20 mouse cellular contexts compared by ENCODE assay signal in genomic region chr6:32326406-32326805, GRCm38 (mm10).
"Had no signal": no experiment of that assay in that cellular context is flagged by ENCODE, and none has a peak within 500 bp of the region (broad histone marks: within the 10 kb centered on the region; RNA-seq: fewer than 3 reads in every experiment).

No protein-coding gene starts in this region.

- H3K9me3 ChIP-seq: heart, embryonic 12.5 days; heart, embryonic 13.5 days; heart, embryonic 15.5 days; hindbrain, embryonic 10.5 days; hindbrain, embryonic 12.5 days; hindbrain, embryonic 13.5 days; hindbrain, embryonic 15.5 days; intestine, embryonic 15.5 days; kidney, embryonic 15.5 days had no signal

- H3K27ac ChIP-seq: heart, embryonic 13.5 days; heart, embryonic 15.5 days; hindbrain, embryonic 10.5 days; hindbrain, embryonic 12.5 days; hindbrain, embryonic 13.5 days; hindbrain, embryonic 14.5 days; hindbrain, embryonic 15.5 days; hindbrain, postnatal 0 days; intestine, embryonic 15.5 days; kidney, postnatal 0 days; layer of hippocampus, adult 2 months; left cerebral cortex, adult 2 months had no signal

- H3K4me3 ChIP-seq: heart, embryonic 12.5 days; heart, embryonic 13.5 days; heart, embryonic 15.5 days; hindbrain, embryonic 10.5 days; hindbrain, embryonic 12.5 days; hindbrain, embryonic 13.5 days; hindbrain, embryonic 15.5 days; intestine, embryonic 15.5 days; kidney, embryonic 15.5 days; layer of hippocampus, adult 2 months; left cerebral cortex, adult 2 months had no signal

- H3K4me2 ChIP-seq: heart, embryonic 12.5 days; heart, embryonic 13.5 days; heart, embryonic 15.5 days; hindbrain, embryonic 12.5 days; hindbrain, embryonic 13.5 days; hindbrain, embryonic 14.5 days; hindbrain, embryonic 15.5 days; intestine, embryonic 15.5 days; kidney, embryonic 15.5 days had no signal

- H3K36me3 ChIP-seq: heart, embryonic 12.5 days; heart, embryonic 13.5 days; heart, embryonic 15.5 days; hindbrain, embryonic 10.5 days; hindbrain, embryonic 12.5 days; hindbrain, embryonic 13.5 days; hindbrain, embryonic 15.5 days; intestine, embryonic 15.5 days; kidney, embryonic 15.5 days had no signal

- H3K27me3 ChIP-seq: heart, embryonic 12.5 days; heart, embryonic 13.5 days; heart, embryonic 15.5 days; hindbrain, embryonic 13.5 days; hindbrain, embryonic 15.5 days; intestine, embryonic 15.5 days had no signal

- H3K9ac ChIP-seq: heart, embryonic 12.5 days; heart, embryonic 13.5 days; heart, embryonic 15.5 days; hindbrain, embryonic 12.5 days; hindbrain, embryonic 13.5 days; hindbrain, embryonic 14.5 days; hindbrain, embryonic 15.5 days; intestine, embryonic 15.5 days; kidney, embryonic 15.5 days had no signal

- DNase-seq: heart, postnatal 10 days; heart, postnatal 14 days; heart, postnatal 36 days; heart, postnatal 4 days; layer of hippocampus, adult 9-11 months; layer of hippocampus, postnatal 36 days had no signal

- H3K4me1 ChIP-seq: intestine, embryonic 15.5 days had no signal
